Mouse (Mus musculus): ENCODE measurements around the gene Phpt1.

- TF ChIP-seq GATA1 (IDR thresholded peaks at IDR 0.05; ENCODE audit: borderline replicate concordance, low read length) = no peak
- TF ChIP-seq FLI1 (IDR thresholded peaks at IDR 0.05; ENCODE audit: low read length) = no peak
Observed at GRCm38 (mm10) chr2:25574579-25575431, at the start of gene Phpt1, which contains the start of gene Mamdc4.
